Mouse (Mus musculus) forebrain, embryonic 15.5 days (tissue): ENCODE results near the gene Arid5b. TPM values are rescaled to one million over a fixed set of nuclear protein-coding genes. Genes with fewer than 3 reads are reported as not detected.

Experiments
- ATAC-seq: fragments of 200-750 bp; cut with Nextera tagmentation; replicated peaks from 2 replicates; pipeline ENCODE4 v1.8.0; 2017; ENCODE audit warnings: mild to moderate bottlenecking, moderate TSS enrichment, moderate library complexity
- H3K27ac ChIP-seq: fragments of 300-500 bp; sonication (generic); replicated peaks from 2 replicates; pipeline ENCODE4 v1.5.1; 2015; ENCODE audit warnings: mild to moderate bottlenecking, inconsistent platforms
- H3K27me3 ChIP-seq: fragments of 300-500 bp; sonication (generic); 2 replicates; pipeline ENCODE4 v1.6.1; 2015; ENCODE audit warnings: inconsistent platforms
- H3K36me3 ChIP-seq: fragments of 300-500 bp; sonication (generic); 2 replicates; pipeline ENCODE4 v1.6.1; 2015; ENCODE audit warnings: mild to moderate bottlenecking, inconsistent platforms
- H3K4me1 ChIP-seq: fragments of 300-500 bp; sonication (generic); 2 replicates; pipeline ENCODE4 v1.6.1; 2015; ENCODE audit warnings: inconsistent platforms
- H3K4me2 ChIP-seq: fragments of 300-500 bp; sonication (generic); replicated peaks from 2 replicates; pipeline ENCODE4 v1.6.1; 2015; ENCODE audit warnings: mild to moderate bottlenecking, inconsistent platforms
- H3K4me3 ChIP-seq: fragments of 300-500 bp; sonication (generic); 2 replicates; pipeline ENCODE4 v1.5.1; 2015; ENCODE audit warnings: mild to moderate bottlenecking, inconsistent platforms
- H3K9ac ChIP-seq: fragments of 300-500 bp; sonication (generic); replicated peaks from 2 replicates; pipeline ENCODE4 v1.6.1; 2015; ENCODE audit warnings: mild to moderate bottlenecking, inconsistent platforms
- H3K9me3 ChIP-seq: fragments of 300-500 bp; sonication (generic); 2 replicates; pipeline ENCODE4 v1.6.1; 2016; ENCODE audit warnings: inconsistent platforms
- WGBS: fragments of 180-500 bp; shearing (Covaris S2); methylation state at CpG from one replicate; pipeline ENCODE4 v1.1.7; 2015; ENCODE audit warnings: mixed read lengths; 5-methylcytosine and 5-hydroxymethylcytosine counted together
- polyA plus RNA-seq: library from polyadenylated mRNA; unstranded; fragments of >200 nt; fragmentation: Nextera tagmentation; extraction: Ambion mirVana; gene quantifications from 2 replicates; pipeline ENCODE4 v1.2.1, GENCODE M21; 2015

Arid5b gene
- polyA plus RNA-seq, 1 experiment from 2014 or later = 15.1 TPM

DNA sequence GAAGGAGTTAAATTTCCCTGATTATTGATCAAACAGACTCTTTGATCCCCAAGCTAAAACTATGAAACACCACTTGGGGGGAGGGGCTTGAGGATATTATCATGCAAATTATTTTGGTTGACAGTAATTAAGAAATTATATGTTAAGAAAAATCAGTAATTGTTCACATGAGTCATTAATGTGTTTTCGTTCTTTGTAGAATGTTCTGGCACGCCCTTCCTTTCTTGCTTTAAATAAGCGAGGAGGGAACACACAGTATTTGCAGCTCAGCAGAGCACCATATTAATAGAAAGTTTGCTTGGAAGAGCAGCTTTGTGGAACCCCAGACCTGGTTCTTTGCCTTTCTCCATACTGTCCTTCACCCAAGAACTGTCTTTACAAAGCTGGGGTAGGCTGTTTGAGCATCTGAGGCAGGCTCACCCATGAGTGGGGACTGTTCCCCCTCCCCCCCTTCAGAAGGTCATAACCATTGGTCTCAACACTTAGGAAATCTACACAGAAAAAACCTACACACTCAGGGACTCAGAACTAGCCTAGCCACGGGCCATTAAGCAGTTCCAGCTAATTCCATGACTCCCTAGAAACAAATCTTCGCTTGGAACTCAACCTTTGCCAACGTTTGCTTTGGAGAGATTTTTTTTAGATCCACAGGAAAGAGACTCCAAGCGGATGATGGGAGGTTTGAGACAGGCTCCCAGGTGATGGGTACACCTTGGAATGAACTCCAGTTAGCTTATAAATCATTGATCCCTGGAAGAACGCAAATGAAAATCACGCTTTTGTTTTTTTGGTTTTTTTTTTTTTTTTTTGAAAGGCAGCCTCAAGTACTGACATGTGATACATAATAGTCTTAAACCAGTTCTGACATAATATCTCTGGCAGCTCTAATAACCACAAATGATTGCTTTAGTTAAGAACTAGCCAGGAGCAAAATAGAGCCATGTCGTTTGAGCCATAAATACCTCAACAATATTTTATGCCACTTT lies 112.5 kb downstream of the Arid5b start:
- WGBS = 42% methylated on average over 10 of the region's 10 CpGs
- H3K27ac ChIP-seq = peak overlapping the region; percentile 64
- no peaks in the 10 kb centered on the region for H3K36me3 ChIP-seq
- H3K4me2 ChIP-seq = no peak overlapping the region; the same call in 1 of the 2 replicates
- H3K27me3 ChIP-seq = no peaks in the 10 kb centered on the region
- peak; percentile 58; the same call in 1 of the 2 replicates for ATAC-seq
- no peaks in the 10 kb centered on the region for H3K9me3 ChIP-seq
- peaks cover 30% of the 10 kb centered on the region for H3K4me1 ChIP-seq
- H3K4me3 ChIP-seq = no peak overlapping the region
- H3K9ac ChIP-seq = no peak overlapping the region

DNA sequence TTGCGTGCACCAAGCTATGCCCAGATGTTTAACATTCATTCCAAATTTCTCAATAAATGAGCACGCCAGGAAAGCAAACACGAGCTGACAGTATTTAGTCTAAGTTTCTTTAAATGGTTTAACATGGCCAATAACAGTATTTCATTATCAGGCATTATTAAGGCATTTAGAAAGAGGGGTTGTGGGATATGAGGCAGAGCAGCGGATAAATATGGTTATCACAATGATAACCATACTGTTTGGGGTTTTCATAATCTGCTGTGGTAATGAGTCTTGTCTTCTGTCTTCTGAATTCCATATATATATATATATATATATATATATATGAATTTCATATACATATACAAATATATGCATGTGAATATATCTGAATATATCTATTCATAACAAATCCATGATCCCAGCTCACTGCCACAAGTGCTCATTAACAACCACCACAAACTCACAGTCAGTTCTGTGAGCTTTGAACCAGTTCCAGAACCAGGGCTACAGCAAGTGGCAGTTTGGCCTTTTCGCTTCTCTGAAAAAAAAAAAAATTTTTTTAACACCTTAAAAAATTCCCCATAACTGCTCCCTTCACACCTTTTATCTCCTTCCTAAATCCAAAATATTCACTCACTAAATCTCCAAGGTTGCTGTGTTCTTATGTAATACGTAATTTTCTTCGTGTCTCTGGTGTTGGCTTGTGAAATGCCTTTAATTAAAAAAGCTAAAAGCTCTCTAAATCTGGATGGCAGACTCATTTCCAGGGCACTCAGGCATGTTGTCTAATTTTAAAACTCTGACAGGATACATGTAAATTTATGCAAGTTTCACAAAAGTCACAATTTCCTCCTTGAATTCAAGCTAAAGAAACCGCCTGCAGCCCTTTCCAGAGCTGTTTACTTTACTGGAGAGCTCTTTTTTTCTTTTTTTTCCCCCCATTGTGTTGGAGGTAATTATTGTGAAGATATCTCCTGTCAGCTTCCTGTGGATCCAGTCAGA lies 113.5 kb downstream of the Arid5b start:
- peak; percentile 10; the same call in 1 of the 2 replicates for ATAC-seq
- no peak overlapping the region for H3K4me3 ChIP-seq
- no peaks in the 10 kb centered on the region for H3K9me3 ChIP-seq
- peaks cover 30% of the 10 kb centered on the region for H3K4me1 ChIP-seq
- H3K27me3 ChIP-seq = no peaks in the 10 kb centered on the region
- no peak overlapping the region for H3K9ac ChIP-seq
- H3K4me2 ChIP-seq = no peak overlapping the region; the same call in 1 of the 2 replicates
- peak overlapping the region; percentile 64 for H3K27ac ChIP-seq
- 47% methylated on average over 8 of the region's 8 CpGs for WGBS
- H3K36me3 ChIP-seq = no peaks in the 10 kb centered on the region

GRCm38 (mm10) chr10:68164137-68164536 lies 114.4 kb downstream of the Arid5b start:
- Histone ChIP-seq H3K9ac (no peak overlapping the region), H3K9me3 (no peaks in the 10 kb centered on the region), H3K4me3 (no peak overlapping the region), H3K4me1 (peaks cover 30% of the 10 kb centered on the region), H3K36me3 (no peaks in the 10 kb centered on the region), H3K27ac (no peak overlapping the region), H3K4me2 (no peak overlapping the region), H3K27me3 (no peaks in the 10 kb centered on the region)
- 78% methylated on average over 2 of the region's 2 CpGs for WGBS
- ATAC-seq = no peak

- 97% methylated on average over 9 of the region's 9 CpGs for WGBS
- no peaks in the 10 kb centered on the region for H3K27me3 ChIP-seq
- H3K9me3 ChIP-seq = no peaks in the 10 kb centered on the region
- H3K27ac ChIP-seq = no peak overlapping the region
- H3K4me1 ChIP-seq = peaks cover 5% of the 10 kb centered on the region
- no peak overlapping the region for H3K4me2 ChIP-seq
- H3K4me3 ChIP-seq = no peak overlapping the region
- no peak overlapping the region for H3K9ac ChIP-seq
- H3K36me3 ChIP-seq = no peaks in the 10 kb centered on the region
- ATAC-seq = no peak
Measured at GRCm38 (mm10) chr10:68159759-68160158, 118.8 kb downstream of the Arid5b start.

GRCm38 (mm10) chr10:68158555-68158954 lies 120.0 kb downstream of the Arid5b start:
- Histone ChIP-seq H3K9me3 (no peaks in the 10 kb centered on the region), H3K4me2 (no peak overlapping the region), H3K27me3 (no peaks in the 10 kb centered on the region), H3K36me3 (no peaks in the 10 kb centered on the region), H3K9ac (no peak overlapping the region), H3K27ac (no peak overlapping the region), H3K4me3 (no peak overlapping the region), H3K4me1 (peaks cover 5% of the 10 kb centered on the region)
- no peak for ATAC-seq
- 95% methylated on average over 5 of the region's 5 CpGs for WGBS

DNA sequence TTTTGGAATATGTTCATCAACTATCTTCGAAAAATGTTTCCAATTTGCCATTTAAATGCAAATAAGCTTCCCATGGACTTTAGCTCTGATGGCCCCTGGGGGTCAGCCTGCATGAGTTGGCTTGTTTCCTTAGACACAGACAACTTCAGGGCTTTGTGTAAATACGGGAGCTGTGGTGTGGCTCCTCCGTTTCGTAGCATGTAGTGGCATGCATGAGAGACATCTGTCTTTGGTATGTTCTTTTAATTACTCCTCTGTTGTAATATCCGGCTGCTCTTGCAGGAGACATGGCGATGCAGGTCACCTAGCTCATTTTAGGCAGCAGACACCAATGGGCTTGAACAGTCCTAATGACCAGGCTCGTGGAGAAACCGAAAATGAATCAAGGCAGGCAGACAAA lies 121.0 kb downstream of the Arid5b start:
- H3K9ac ChIP-seq = no peak overlapping the region
- no peak overlapping the region for H3K27ac ChIP-seq
- H3K27me3 ChIP-seq = no peaks in the 10 kb centered on the region
- H3K4me2 ChIP-seq = no peak overlapping the region
- 61% methylated on average over 8 of the region's 8 CpGs for WGBS
- no peak overlapping the region for H3K4me3 ChIP-seq
- H3K9me3 ChIP-seq = no peaks in the 10 kb centered on the region
- peaks cover 13% of the 10 kb centered on the region for H3K4me1 ChIP-seq
- ATAC-seq = no peak
- H3K36me3 ChIP-seq = no peaks in the 10 kb centered on the region

GRCm38 (mm10) chr10:68156646-68157245 lies 121.8 kb downstream of the Arid5b start:
- H3K27me3 ChIP-seq = no peaks in the 10 kb centered on the region
- 74% methylated on average over 10 of the region's 10 CpGs for WGBS
- peaks cover 13% of the 10 kb centered on the region for H3K4me1 ChIP-seq
- H3K4me3 ChIP-seq = no peak overlapping the region
- no peak for ATAC-seq
- H3K9ac ChIP-seq = no peak overlapping the region
- no peaks in the 10 kb centered on the region for H3K36me3 ChIP-seq
- no peak overlapping the region for H3K4me2 ChIP-seq
- H3K27ac ChIP-seq = no peak overlapping the region
- H3K9me3 ChIP-seq = no peaks in the 10 kb centered on the region

GRCm38 (mm10) chr10:68156159-68156558 lies 122.4 kb downstream of the Arid5b start:
- WGBS = 81% methylated on average over 6 of the region's 6 CpGs
- Histone ChIP-seq H3K4me2 (no peak overlapping the region), H3K4me1 (peaks cover 13% of the 10 kb centered on the region), H3K27me3 (no peaks in the 10 kb centered on the region), H3K27ac (no peak overlapping the region), H3K9me3 (no peaks in the 10 kb centered on the region), H3K9ac (no peak overlapping the region), H3K4me3 (no peak overlapping the region), H3K36me3 (no peaks in the 10 kb centered on the region)
- no peak for ATAC-seq

- WGBS = 95% methylated on average over 6 of the region's 6 CpGs
- no peaks in the 10 kb centered on the region for H3K36me3 ChIP-seq
- H3K9ac ChIP-seq = no peak overlapping the region
- peaks cover 13% of the 10 kb centered on the region for H3K4me1 ChIP-seq
- ATAC-seq = no peak
- H3K9me3 ChIP-seq = no peaks in the 10 kb centered on the region
- no peak overlapping the region for H3K4me3 ChIP-seq
- no peak overlapping the region for H3K27ac ChIP-seq
- H3K4me2 ChIP-seq = no peak overlapping the region
- no peaks in the 10 kb centered on the region for H3K27me3 ChIP-seq
Measured at GRCm38 (mm10) chr10:68155431-68156119, 123.0 kb downstream of the Arid5b start.

- no peak for ATAC-seq
- 58% methylated on average over 14 of the region's 14 CpGs for WGBS
- Histone ChIP-seq H3K36me3 (no peaks in the 10 kb centered on the region), H3K27ac (0 out of 2 replicates have a peak overlapping the region, but pooled peaks have one; percentile 28), H3K9me3 (no peaks in the 10 kb centered on the region), H3K9ac (no peak overlapping the region), H3K27me3 (no peaks in the 10 kb centered on the region), H3K4me2 (peak overlapping the region; percentile 39), H3K4me3 (no peak overlapping the region), H3K4me1 (peaks cover 13% of the 10 kb centered on the region)
Measured at GRCm38 (mm10) chr10:68154046-68154765, 124.3 kb downstream of the Arid5b start.
